Mouse (Mus musculus) c-Kit-positive CD71-negative TER-119-negative erythroid progenitor cells, embryonic 14.5 days (primary cell): ENCODE results near the gene Lsm5.

Experiments
- DNase-seq: peaks from one replicate; pipeline ENCODE4 v3.0.0-alpha.2; 2013; ENCODE audit warnings: low read depth

Gene Lsm5

GRCm38 (mm10) chr6:56703931-56704900 is at the start of gene Lsm5:
TSS of gene Lsm5 (minus strand) at chr6:56704710.
- DNase-seq = peak; percentile 88

- no peak for DNase-seq
Observed at GRCm38 (mm10) chr6:56753719-56754118, 49.2 kb upstream of the Lsm5 start.

- no peak for DNase-seq
Observed at GRCm38 (mm10) chr6:56745950-56746543, 41.5 kb upstream of the Lsm5 start.

- no peak for DNase-seq
Observed at GRCm38 (mm10) chr6:56732545-56732944, 28.0 kb upstream of the Lsm5 start.

GRCm38 (mm10) chr6:56720877-56721276 is 16.4 kb upstream of the Lsm5 start:
- DNase-seq = no peak

- no peak for DNase-seq
Observed at GRCm38 (mm10) chr6:56719071-56719470, 14.6 kb upstream of the Lsm5 start.

- peak; percentile 48 for DNase-seq
Observed at GRCm38 (mm10) chr6:56715270-56715666, 10.8 kb upstream of the Lsm5 start.

- DNase-seq = peak; percentile 90
Observed at GRCm38 (mm10) chr6:56714574-56715269, 10.2 kb upstream of the Lsm5 start, which contains the start of gene Avl9. TSS of gene Avl9 (plus strand) at chr6:56714899.

- no peak for DNase-seq
Observed at GRCm38 (mm10) chr6:56714186-56714573, 9.7 kb upstream of the Lsm5 start.

- DNase-seq = no peak
Observed at GRCm38 (mm10) chr6:56692445-56692844, 12.1 kb downstream of the Lsm5 start.

GRCm38 (mm10) chr6:56691205-56691604 is 13.3 kb downstream of the Lsm5 start:
- DNase-seq = peak; percentile 70

- no peak for DNase-seq
Observed at GRCm38 (mm10) chr6:56688238-56688637, 16.3 kb downstream of the Lsm5 start.

- DNase-seq = no peak
Observed at GRCm38 (mm10) chr6:56664410-56664809, 40.1 kb downstream of the Lsm5 start.

GRCm38 (mm10) chr6:56655393-56655792 is 49.1 kb downstream of the Lsm5 start:
- DNase-seq = no peak

GRCm38 (mm10) chr6:56652121-56652592 is 52.4 kb downstream of the Lsm5 start:
- no peak for DNase-seq
